Mouse (Mus musculus) kidney, adult 2 months (tissue): ENCODE measurements around the gene Cabp1.

ENCODE experiments used
- CTCF ChIP-seq: fragments of 200-500 bp; conservative IDR thresholded peaks from 2 replicates; pipeline ENCODE4 v1.5.1; 2011; ENCODE audit warnings: low read depth, mild to moderate bottlenecking, control low read depth, low read length, moderate library complexity, mixed read lengths; ENCODE audit not compliant: insufficient read depth, insufficient read length
- POLR2A ChIP-seq: fragments of 200-500 bp; IDR thresholded peaks from one replicate; pipeline ENCODE4 v1.6.1; 2011; ENCODE audit warnings: low read depth, low read length, control low read depth

DNA sequence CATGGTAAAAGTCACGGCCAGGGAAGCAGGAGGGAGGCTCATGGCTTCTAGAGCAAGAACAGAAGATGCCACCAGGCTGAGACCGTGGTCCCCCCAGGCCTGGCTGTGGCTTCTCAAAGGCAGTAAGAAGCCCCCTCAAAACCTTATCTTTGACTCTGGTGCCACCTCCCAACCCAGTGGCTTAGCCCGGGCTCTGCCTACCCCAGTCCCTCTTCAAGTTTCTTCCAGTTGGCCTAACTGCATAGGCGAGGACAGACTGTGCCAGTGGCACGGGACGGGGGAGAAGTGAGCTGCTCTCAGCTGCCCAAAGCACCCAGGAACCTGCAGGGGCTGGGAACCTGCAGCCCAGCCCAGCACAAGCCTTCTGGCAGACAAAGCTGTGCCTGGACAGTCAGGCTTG is 69.5 kb downstream of the Cabp1 start:
- TF ChIP-seq POLR2A (no peak), CTCF (no peak)
